Mouse (Mus musculus) liver, embryonic 11.5 days (tissue): Measurements from ENCODE around the gene Nrarp. TPM values are rescaled to one million over a fixed set of nuclear protein-coding genes. Genes with fewer than 3 reads are reported as not detected.

Experiments used
- ATAC-seq: fragments of 200-750 bp; cut with Nextera tagmentation; replicated peaks from 2 replicates; pipeline ENCODE4 v1.8.0; 2017; ENCODE audit warnings: moderate number of reproducible peaks, mild to moderate bottlenecking, moderate TSS enrichment, moderate library complexity; ENCODE audit not compliant: low FRiP score
- DNase-seq: peaks from one replicate; pipeline ENCODE4 v3.0.0-alpha.2; 2017; ENCODE audit warnings: low spot score
- H3K27ac ChIP-seq: fragments of 300-500 bp; sonication (generic); 2 replicates; pipeline ENCODE4 v1.5.1; 2014; ENCODE audit warnings: mild to moderate bottlenecking, low read depth, low read length, control low read depth
- H3K27me3 ChIP-seq: fragments of 300-500 bp; sonication (generic); replicated peaks from 2 replicates; pipeline ENCODE4 v1.6.1; 2014; ENCODE audit warnings: low read length, mixed read lengths; ENCODE audit not compliant: control insufficient read depth, insufficient read depth
- H3K36me3 ChIP-seq: fragments of 300-500 bp; sonication (generic); 2 replicates; pipeline ENCODE4 v1.6.1; 2014; ENCODE audit warnings: mild to moderate bottlenecking, low read length, moderate library complexity, mixed read lengths; ENCODE audit not compliant: control insufficient read depth, insufficient read depth
- H3K4me1 ChIP-seq: fragments of 300-500 bp; sonication (generic); replicated peaks from 2 replicates; pipeline ENCODE4 v1.6.1; 2014; ENCODE audit warnings: low read length, mixed read lengths; ENCODE audit not compliant: control insufficient read depth, insufficient read depth
- H3K4me2 ChIP-seq: fragments of 300-500 bp; sonication (generic); 2 replicates; pipeline ENCODE4 v1.6.1; 2014; ENCODE audit warnings: mild to moderate bottlenecking, control low read depth, moderate library complexity
- H3K4me3 ChIP-seq: fragments of 300-500 bp; sonication (generic); 2 replicates; pipeline ENCODE4 v1.5.1; 2014; ENCODE audit warnings: low read depth, low read length, control low read depth
- H3K9ac ChIP-seq: fragments of 300-500 bp; sonication (generic); 2 replicates; pipeline ENCODE4 v1.6.1; 2014; ENCODE audit warnings: low read depth, low read length, control low read depth
- H3K9me3 ChIP-seq: fragments of 300-500 bp; sonication (generic); 2 replicates; pipeline ENCODE4 v1.6.1; 2016; ENCODE audit warnings: low read length, inconsistent platforms, mixed read lengths; ENCODE audit not compliant: control insufficient read depth
- WGBS: fragments of 180-500 bp; shearing (Covaris S2); extraction: QIAGEN DNeasy Blood & Tissue Kit; methylation state at CpG from one replicate; pipeline ENCODE4 v1.1.7; 2014; 5-methylcytosine and 5-hydroxymethylcytosine counted together
- polyA plus RNA-seq: library from polyadenylated mRNA; unstranded; fragments of >200 nt; fragmentation: Nextera tagmentation; extraction: Ambion mirVana; gene quantifications from 2 replicates; pipeline ENCODE4 v1.2.1, GENCODE M21; 2014

Nrarp gene
- polyA plus RNA-seq, 1 experiment from 2014 or later = 6.5 TPM

- DNase-seq = no peak
- H3K4me2 ChIP-seq = no peak overlapping the region
- no peaks in the 10 kb centered on the region for H3K9me3 ChIP-seq
- no peak for ATAC-seq
- H3K9ac ChIP-seq = no peak overlapping the region
- 67% methylated on average over 12 of the region's 12 CpGs for WGBS
- H3K36me3 ChIP-seq = no peaks in the 10 kb centered on the region
- no peaks in the 10 kb centered on the region; the same call in 1 of the 2 replicates for H3K27me3 ChIP-seq
- peaks cover 16% of the 10 kb centered on the region for H3K4me1 ChIP-seq
- no peak overlapping the region for H3K4me3 ChIP-seq
- H3K27ac ChIP-seq = no peak overlapping the region
Measured at GRCm38 (mm10) chr2:25231038-25231437, 50.5 kb downstream of the Nrarp start.

Other genes starting within 250 kb of the Nrarp start
- 29.8 and 35.2 TPM in 2 replicates for gene Arrdc1, start 245.5 kb upstream of the Nrarp start, polyA plus RNA-seq
- 46.0 and 47.3 TPM in 2 replicates for gene Zmynd19, start 231.0 kb upstream of the Nrarp start, polyA plus RNA-seq
- gene Dph7, start 218.4 kb upstream of the Nrarp start, polyA plus RNA-seq = 22.9 and 25.2 TPM in 2 replicates
- gene Mrpl41, start 205.7 kb upstream of the Nrarp start, polyA plus RNA-seq = 149 and 158 TPM in 2 replicates
- 24.7 TPM in 2 replicates for gene Pnpla7, start 204.7 kb upstream of the Nrarp start, polyA plus RNA-seq
- gene Nsmf, start 126.4 kb upstream of the Nrarp start, polyA plus RNA-seq = 29.0 and 32.6 TPM in 2 replicates
- gene Entpd8, start 100.5 kb upstream of the Nrarp start, polyA plus RNA-seq = 0.90 and 1.7 TPM in 2 replicates
- 0.69 and 1.0 TPM in 2 replicates for gene Noxa1, start 85.6 kb upstream of the Nrarp start, polyA plus RNA-seq
- 12.1 and 13.1 TPM in 2 replicates for gene Tor4a, start 16.1 kb downstream of the Nrarp start, polyA plus RNA-seq
- gene Nelfb, start 30.7 kb downstream of the Nrarp start, polyA plus RNA-seq = 85.3 and 86.3 TPM in 2 replicates
- gene Stpg3, start 33.9 kb downstream of the Nrarp start, polyA plus RNA-seq = 0.29 TPM in 1 of 2 replicates, not detected in the other
- 0.45 TPM in 2 replicates for gene Fam166a, start 38.0 kb downstream of the Nrarp start, polyA plus RNA-seq
- 823 and 870 TPM in 2 replicates for gene Tubb4b, start 43.9 kb downstream of the Nrarp start, polyA plus RNA-seq
- gene Slc34a3, start 53.6 kb downstream of the Nrarp start, polyA plus RNA-seq = 0.07 TPM in 1 of 2 replicates, not detected in the other
- 0.10 and 0.21 TPM in 2 replicates for gene Rnf224, start 56.0 kb downstream of the Nrarp start, polyA plus RNA-seq
- 7.7 and 8.1 TPM in 2 replicates for gene Rnf208, start 61.5 kb downstream of the Nrarp start, polyA plus RNA-seq
- not detected in 2 replicates for gene Cysrt1, start 61.7 kb downstream of the Nrarp start, polyA plus RNA-seq
- 6.3 and 6.8 TPM in 2 replicates for gene AL732309.1, start 66.1 kb downstream of the Nrarp start, polyA plus RNA-seq
- 14.4 and 15.2 TPM in 2 replicates for gene Tmem203, start 74.7 kb downstream of the Nrarp start, polyA plus RNA-seq
- gene Tprn, start 81.9 kb downstream of the Nrarp start, polyA plus RNA-seq = 9.6 and 10.3 TPM in 2 replicates
- 233 and 237 TPM in 2 replicates for gene Ssna1, start 91.7 kb downstream of the Nrarp start, polyA plus RNA-seq
- gene Anapc2, start 91.7 kb downstream of the Nrarp start, polyA plus RNA-seq = 74.7 and 77.6 TPM in 2 replicates
- gene Tmem210, start 107.4 kb downstream of the Nrarp start, polyA plus RNA-seq = not detected in 2 replicates
- not detected in 2 replicates for gene Lrrc26, start 109.2 kb downstream of the Nrarp start, polyA plus RNA-seq
- gene Grin1, start 138.4 kb downstream of the Nrarp start, polyA plus RNA-seq = 1.0 and 1.6 TPM in 2 replicates
- gene Man1b1, start 151.6 kb downstream of the Nrarp start, polyA plus RNA-seq = 48.3 and 62.9 TPM in 2 replicates
- 17.4 and 18.3 TPM in 2 replicates for gene Dpp7, start 175.6 kb downstream of the Nrarp start, polyA plus RNA-seq
- gene Uap1l1, start 184.9 kb downstream of the Nrarp start, polyA plus RNA-seq = 15.6 and 17.8 TPM in 2 replicates
- 45.3 and 51.0 TPM in 2 replicates for gene Sapcd2, start 191.6 kb downstream of the Nrarp start, polyA plus RNA-seq
- gene Entpd2, start 215.1 kb downstream of the Nrarp start, polyA plus RNA-seq = 0.25 and 0.45 TPM in 2 replicates
- gene Npdc1, start 218.6 kb downstream of the Nrarp start, polyA plus RNA-seq = 7.0 and 8.1 TPM in 2 replicates
- gene Fut7, start 242.5 kb downstream of the Nrarp start, polyA plus RNA-seq = 0.09 TPM in 1 of 2 replicates, not detected in the other
- gene Abca2, start 247.9 kb downstream of the Nrarp start, polyA plus RNA-seq = 3.9 and 4.5 TPM in 2 replicates